ENCODE assay signal across 14 mouse cellular contexts in genomic region chr10:13631796-13632195, GRCm38 (mm10).
DNase-seq lines count a peak whose midpoint lies in the region; ATAC-seq lines count a peak whose summit lies in the region.
"Had no signal": no experiment of that assay in that cellular context is flagged by ENCODE, and none has a peak within 500 bp of the region (broad histone marks: within the 10 kb centered on the region; RNA-seq: fewer than 3 reads in every experiment).

No protein-coding gene starts in this region.

- WGBS in hindbrain, embryonic 16.5 days: 52% methylated on average over 3 of the region's 3 CpGs
- WGBS in hindbrain, embryonic 12.5 days: 70% methylated on average over 3 of the region's 3 CpGs

- no peaks in the 10 kb centered on the region for H3K36me3 ChIP-seq in hindbrain, embryonic 16.5 days (ENCODE audit: control insufficient read depth, insufficient read depth, low read length)
- H3K36me3 ChIP-seq in hindbrain, embryonic 12.5 days: no peaks in the 10 kb centered on the region
- H3K36me3 ChIP-seq: stomach, embryonic 15.5 days had no signal

- no peak overlapping the region for H3K4me3 ChIP-seq in hindbrain, embryonic 16.5 days (ENCODE audit: low read length)
- H3K4me3 ChIP-seq in hindbrain, embryonic 12.5 days: no peak overlapping the region
- H3K4me3 ChIP-seq: erythroblast, embryonic 14.5 days; stomach, embryonic 15.5 days had no signal

- no peak overlapping the region for H3K4me2 ChIP-seq in hindbrain, embryonic 16.5 days (ENCODE audit: low read length)
- H3K4me2 ChIP-seq in hindbrain, embryonic 12.5 days (replicated peaks): no peak overlapping the region
- H3K4me2 ChIP-seq: stomach, embryonic 15.5 days had no signal

- no peak overlapping the region for H3K9ac ChIP-seq in hindbrain, embryonic 16.5 days (ENCODE audit: low read depth, low read length)
- no peak overlapping the region for H3K9ac ChIP-seq in hindbrain, embryonic 12.5 days
- H3K9ac ChIP-seq: stomach, embryonic 15.5 days had no signal

- DNase-seq in right cerebral cortex, postnatal 10 days (ENCODE audit: low spot score in 2 of 2): peak; percentile 41 to 44
- DNase-seq in right cerebral cortex, postnatal 36 days (ENCODE audit: low spot score in 2 of 2): no peak
- peak; percentile 14 for DNase-seq in brain, embryonic 18.5 days (ENCODE audit: low read depth, low spot score)
- no peak for DNase-seq in spleen, postnatal 4 days (ENCODE audit: low spot score in 2 of 2)
- DNase-seq in adrenal gland, adult 18-20 months (ENCODE audit: low spot score in 2 of 2): no peak
- DNase-seq: adrenal gland, postnatal 10 days; cerebellum, postnatal 36 days; lung, postnatal 36 days; thymus, postnatal 14 days had no signal

- peaks cover 3% of the 10 kb centered on the region; the same call in 1 of the 2 replicates for H3K9me3 ChIP-seq in hindbrain, embryonic 16.5 days (ENCODE audit: control insufficient read depth, low read length)
- H3K9me3 ChIP-seq in hindbrain, embryonic 12.5 days (replicated peaks): no peaks in the 10 kb centered on the region; the same call in 1 of the 2 replicates
- H3K9me3 ChIP-seq: stomach, embryonic 15.5 days had no signal

- no peaks in the 10 kb centered on the region for H3K27me3 ChIP-seq in hindbrain, embryonic 16.5 days (replicated peaks; ENCODE audit: control insufficient read depth, insufficient read depth, low read length)
- no peaks in the 10 kb centered on the region for H3K27me3 ChIP-seq in hindbrain, embryonic 12.5 days
- H3K27me3 ChIP-seq: stomach, embryonic 15.5 days had no signal

- ATAC-seq in hindbrain, embryonic 16.5 days: peak; percentile 52; the same call in 1 of the 2 replicates
- ATAC-seq in hindbrain, embryonic 12.5 days (ENCODE audit: low FRiP score): no peak
- ATAC-seq: inflammation-experienced regulatory T-cells, adult 6 months had no signal

- no peaks in the 10 kb centered on the region for H3K4me1 ChIP-seq in hindbrain, embryonic 16.5 days (ENCODE audit: control insufficient read depth, insufficient read depth, low read depth, low read length)
- no peaks in the 10 kb centered on the region for H3K4me1 ChIP-seq in hindbrain, embryonic 12.5 days
- H3K4me1 ChIP-seq: stomach, embryonic 15.5 days had no signal

- no peak overlapping the region for H3K27ac ChIP-seq in hindbrain, embryonic 16.5 days (ENCODE audit: low read depth, low read length)
- H3K27ac ChIP-seq in hindbrain, embryonic 12.5 days: no peak overlapping the region
- H3K27ac ChIP-seq: stomach, embryonic 15.5 days had no signal

Comparison
In these comparisons a context has a peak if more than half of its experiments do, and no peak if none do; other contexts are left out.
1. DNase-seq: peak in right cerebral cortex, postnatal 10 days (2 of 2) and brain, embryonic 18.5 days (single experiment); none in right cerebral cortex, postnatal 36 days (0 of 2), spleen, postnatal 4 days (0 of 2) and adrenal gland, adult 18-20 months (0 of 2).